Mouse (Mus musculus) lung, postnatal 14 days (tissue): Measurements from ENCODE around the gene Psme1.

Source experiments
- DNase-seq: peaks from one replicate; pipeline ENCODE4 v3.0.0; 2021

The Psme1 gene

DNA sequence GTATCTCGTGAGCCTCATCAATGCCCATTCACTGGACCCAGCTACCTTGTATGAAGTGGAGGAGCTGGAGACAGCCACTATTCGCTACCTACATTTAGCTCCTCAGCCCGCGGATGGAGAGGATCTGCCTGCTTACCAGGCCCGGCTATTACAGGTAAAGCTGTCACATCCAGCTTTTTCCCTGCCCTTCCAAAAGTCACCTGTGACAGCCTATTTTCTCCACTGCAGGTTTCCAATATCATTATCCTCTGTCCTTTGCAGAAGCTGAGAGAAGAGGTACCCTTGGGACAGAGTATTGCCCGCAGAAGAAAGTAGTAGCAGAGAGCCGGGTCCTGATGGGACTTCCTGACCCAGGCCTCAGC lies 25.3 kb downstream of the Psme1 start, which contains the start of gene Irf9:
Gene Irf9 (plus strand): TSS at position 301 of the 362 bp plus-strand sequence.
- no peak for DNase-seq

DNA sequence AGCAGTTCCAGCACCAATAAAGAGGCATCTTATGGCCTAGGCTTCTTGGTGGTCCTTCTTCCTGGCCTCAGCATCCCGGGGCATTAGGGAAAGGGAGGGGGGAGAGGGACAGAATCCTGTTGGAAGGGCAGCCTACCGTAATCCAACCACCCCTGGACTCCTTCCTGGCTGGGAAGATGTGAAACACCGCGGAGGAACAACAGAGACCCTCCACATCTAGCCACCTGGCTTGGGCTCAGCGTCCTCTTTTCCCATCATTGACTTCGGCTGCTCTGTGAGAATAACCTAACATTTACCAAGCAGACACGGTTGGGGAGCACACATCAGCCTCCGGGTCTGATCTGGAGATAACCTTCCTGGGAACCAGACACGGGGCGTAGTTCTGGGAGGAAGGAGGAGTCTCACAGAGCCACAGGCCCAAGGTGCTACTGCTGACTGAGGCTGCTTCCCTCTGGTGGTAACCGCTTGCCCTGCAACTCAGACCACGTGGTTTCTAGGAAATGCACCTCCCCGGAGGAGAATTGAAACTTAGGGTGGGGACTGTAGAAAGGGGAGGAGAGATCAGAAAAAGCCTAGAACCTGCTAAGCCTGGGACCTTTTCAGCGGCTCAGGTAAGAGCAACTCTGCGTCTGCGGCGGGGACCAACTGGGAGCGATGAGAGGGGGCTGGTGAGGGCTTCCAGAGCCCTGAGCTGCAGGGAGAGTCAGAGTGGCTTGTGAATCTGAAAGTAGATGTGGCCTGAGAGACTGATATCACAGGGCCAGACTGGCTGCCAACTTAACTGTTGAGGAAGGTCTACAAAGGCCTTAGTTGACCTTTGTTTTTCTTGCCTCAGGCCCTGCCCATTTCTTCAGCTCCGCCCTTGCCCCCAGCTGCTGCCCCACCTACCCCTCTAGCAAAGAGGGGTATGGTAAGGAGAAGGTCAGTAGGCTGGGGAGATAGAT lies 26.0 kb downstream of the Psme1 start:
- DNase-seq: peak; percentile 94

DNA sequence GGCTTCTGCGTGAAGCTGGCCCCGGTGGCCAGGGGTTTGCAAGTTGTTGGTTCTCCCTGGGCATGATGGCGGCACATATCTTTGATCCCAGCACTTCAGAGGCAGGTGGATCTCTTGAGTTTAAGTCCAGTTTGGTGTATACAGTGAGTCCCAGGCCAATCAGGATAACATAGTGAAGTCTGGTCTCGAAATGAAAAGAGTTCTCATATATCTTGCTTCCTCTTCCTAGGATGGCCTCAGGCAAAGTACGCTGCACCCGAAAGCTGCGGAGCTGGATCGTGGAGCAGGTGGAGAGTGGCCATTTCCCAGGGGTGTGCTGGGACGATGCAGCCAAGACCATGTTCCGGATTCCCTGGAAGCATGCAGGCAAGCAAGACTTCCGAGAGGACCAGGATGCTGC lies 26.9 kb downstream of the Psme1 start:
- no peak for DNase-seq

DNA sequence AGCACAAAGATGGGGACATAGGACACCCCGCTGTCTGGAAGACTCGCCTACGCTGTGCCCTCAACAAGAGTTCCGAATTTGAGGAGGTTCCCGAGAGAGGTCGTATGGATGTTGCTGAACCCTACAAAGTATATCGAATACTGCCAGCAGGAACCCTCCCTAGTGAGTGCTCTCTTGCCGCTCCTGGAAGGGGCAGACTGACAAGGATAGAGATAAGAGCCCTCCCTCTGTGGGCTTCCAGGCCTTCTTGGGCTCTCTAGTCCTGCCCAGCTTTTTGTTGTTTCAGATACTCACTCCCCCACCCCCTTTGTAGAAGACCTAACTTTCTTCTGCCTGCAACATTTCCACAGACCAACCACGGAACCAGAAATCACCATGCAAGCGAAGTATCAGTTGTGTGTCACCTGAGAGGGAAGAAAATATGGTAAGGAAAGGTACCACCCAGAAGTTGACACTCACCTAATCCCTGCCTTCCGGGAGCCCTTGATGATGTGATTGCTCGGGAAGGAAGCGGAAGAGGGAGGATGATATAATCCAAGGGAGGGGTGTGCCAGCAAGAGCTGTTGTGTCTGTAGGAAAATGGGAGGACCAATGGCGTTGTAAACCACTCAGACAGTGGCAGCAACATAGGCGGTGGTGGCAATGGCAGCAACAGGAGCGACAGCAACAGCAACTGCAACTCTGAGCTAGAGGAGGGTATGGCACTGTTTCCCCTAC lies 28.0 kb downstream of the Psme1 start:
- DNase-seq: no peak

DNA sequence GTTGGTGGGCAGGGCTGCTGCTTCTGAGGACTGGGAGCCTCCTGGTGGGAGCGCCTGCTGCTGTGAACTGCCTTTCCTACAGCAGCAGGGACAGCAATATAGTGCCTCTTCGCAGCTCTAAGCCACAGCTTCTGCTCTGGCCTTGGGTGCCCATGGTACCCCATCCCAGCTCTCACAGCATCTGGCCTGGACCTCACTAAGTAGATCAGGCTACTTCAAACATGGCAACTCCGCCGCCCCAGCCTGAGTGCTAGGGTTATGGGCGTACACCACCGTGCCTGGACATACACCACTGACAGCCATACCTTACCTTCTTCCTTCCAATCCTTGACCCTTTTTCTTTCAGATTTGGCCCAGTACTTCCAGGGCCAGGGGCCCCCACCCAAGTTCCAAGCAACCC lies 30.4 kb downstream of the Psme1 start:
- no peak for DNase-seq

DNA sequence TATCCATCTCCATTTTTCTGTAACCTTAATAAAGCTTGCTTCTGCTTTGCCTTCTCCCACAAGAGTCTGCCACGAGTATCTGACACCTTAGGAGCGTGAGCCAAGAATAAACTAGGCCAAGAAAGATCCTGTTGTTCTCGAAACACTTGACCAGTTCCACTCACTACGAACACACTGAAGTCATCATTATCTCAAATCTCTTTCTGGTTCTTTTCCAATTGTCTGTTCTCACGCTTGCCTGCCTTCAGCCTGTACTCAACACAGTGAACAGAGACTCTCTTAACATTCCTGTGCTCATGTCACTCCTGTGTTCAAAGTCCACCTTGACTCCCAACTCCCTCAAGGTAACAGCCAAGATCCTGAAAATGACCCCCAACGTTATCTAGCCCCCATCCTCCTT lies 35.4 kb downstream of the Psme1 start:
- DNase-seq: no peak

DNA sequence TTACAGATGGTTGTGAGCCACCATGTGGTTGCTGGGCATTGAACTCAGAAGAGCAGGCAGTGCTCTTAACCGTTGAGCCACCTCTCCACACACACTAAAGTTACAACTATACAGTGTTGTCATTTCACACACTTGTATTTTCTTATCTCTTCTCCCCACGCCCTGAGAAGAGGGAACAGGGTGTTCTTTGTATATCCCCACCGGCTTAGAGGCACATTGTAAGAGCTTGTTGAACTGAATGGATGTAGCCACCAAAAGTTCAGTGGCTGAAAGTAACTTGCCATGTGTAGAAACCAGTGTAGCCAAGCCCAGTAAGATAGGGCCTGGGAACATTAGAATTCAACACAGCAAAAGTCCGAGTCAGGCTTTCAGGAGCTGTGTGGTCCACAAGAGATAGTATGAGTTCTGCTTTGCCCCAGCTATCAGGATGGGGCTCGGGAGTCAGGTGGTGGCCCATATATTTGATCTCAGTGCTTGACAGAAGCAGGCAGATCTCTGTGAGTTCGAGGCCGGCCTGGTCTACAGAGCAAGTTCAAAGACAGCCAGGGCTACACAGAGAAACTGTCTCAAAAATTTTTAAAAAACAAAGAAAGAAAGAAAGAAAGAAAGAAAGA lies 36.7 kb downstream of the Psme1 start:
- no peak for DNase-seq

DNA sequence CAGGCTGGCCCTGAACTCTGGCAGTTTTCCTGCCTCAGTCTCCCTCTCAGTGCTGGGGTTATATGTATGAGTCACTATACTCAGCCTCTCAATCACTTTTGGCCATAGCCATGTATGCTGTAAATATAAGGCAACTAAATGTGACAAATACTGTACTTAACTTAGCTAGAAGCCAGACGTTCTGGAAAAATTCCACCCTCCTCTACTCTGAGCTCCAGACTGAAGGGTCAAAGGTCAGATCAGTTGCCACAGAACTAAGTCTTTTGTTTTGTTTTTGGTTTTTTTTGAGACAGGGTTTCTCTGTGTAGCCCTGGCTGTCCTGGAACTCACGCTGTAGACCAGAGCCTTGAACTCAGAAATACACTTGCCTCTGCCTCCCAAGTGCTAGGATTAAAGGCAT lies 38.0 kb downstream of the Psme1 start:
- DNase-seq: no peak

DNA sequence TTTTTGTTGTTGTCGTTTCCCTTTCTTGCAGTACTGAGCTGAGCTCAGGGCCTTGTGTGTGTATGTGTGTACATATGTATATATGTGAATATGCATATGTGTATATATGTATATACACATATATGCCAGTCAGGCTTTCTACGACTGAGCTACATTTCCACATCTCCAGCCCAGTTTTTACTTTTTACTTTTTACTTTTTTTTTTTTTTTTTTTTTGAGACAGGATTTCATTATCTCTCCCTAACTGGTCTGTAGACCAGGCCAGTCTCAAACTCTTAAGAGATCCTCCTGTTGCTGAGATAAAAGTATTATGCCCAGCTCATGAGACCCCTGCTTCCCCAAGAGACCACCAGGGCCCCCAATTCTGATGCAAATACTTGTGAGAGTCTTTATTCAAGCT lies 38.9 kb downstream of the Psme1 start:
- DNase-seq: no peak

DNA sequence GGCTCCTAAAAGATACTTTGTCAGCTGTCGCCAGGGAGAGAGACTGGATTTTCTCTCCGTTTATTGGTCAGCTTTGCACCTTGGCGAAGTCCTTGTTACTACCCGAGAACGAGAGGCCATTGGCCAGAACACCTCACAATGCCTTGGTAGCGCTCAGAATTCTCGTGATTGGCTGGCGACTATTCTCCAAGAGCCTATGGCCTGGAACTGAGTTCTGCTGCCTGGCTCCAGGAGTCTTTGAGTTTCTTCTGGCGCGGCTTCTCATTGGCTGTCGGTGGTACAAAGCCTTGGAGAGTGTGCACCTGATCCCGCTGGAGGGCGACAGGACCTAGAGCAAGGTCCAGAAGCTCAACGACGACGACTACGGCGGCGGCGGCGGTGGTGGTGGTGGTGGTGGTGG lies 39.9 kb downstream of the Psme1 start, which contains the start of gene Rec8:
Gene Rec8 (plus strand): TSS at position 216 of the 400 bp plus-strand sequence.
- DNase-seq: peak; percentile 35

DNA sequence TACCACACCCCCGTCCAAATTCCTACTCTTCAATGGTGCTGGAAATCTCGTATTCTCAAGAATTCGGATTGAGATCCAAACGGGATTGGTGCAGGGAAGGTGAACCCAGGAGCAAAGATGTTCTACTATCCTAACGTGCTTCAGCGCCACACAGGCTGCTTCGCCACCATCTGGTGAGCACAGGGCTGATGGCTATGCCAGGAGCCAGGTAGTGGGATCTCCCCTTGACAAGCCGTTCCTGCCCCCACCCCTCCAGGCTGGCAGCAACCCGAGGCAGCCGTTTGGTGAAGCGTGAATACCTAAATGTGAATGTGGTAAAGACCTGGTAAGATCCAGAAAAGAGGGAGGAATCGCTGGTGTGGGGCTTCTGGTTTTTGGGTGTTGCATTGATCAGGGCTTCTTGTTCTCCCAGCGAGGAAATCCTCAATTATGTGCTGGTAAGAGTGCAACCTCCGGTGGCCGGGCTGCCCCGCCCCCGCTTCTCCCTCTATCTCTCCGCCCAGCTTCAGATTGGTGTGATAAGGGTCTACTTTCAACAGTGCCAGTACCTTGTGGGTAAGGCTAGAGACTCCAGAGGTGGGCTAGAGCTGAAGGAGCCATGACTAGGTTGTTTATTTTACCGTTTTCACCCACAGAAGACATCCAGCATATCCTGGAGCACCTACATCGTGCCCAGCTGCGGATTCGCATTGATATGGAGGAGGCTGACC lies 40.7 kb downstream of the Psme1 start:
- no peak for DNase-seq

DNA sequence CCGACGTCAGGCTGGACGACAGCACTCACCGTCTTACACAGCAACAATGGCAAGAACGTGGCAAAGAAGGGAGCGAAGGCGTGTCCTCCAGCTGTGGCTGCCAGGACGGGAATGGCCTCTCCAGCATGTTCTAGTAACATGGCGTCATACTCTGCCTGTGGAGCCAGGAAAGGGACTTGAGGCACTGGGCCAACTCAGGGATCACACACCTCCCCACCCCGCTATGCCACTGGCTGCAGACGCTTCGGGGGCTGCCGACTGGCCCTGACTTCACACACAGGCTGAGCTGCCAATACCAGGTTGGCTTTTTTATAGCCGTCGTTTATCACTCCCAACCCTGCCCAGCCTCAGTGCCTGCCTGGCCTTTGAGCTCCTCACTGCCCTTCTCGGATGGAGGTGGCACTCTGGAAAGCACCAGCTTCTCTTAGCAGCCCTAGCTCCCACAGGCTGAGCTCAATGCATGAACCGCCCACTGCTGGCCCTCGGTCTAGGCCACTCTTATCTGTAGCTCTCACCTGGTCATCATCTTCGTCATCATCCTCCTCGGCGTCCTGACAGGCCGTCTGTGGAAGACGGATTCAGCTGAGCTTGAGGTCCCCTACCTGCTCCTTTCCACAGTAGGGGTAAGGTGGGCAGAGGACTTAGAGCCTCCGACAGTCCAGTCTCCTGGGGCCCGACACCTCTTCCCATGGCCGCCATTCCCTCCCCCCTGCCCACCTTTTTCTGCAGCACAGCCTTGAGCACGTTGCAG lies 50.3 kb downstream of the Psme1 start:
- no peak for DNase-seq

DNA sequence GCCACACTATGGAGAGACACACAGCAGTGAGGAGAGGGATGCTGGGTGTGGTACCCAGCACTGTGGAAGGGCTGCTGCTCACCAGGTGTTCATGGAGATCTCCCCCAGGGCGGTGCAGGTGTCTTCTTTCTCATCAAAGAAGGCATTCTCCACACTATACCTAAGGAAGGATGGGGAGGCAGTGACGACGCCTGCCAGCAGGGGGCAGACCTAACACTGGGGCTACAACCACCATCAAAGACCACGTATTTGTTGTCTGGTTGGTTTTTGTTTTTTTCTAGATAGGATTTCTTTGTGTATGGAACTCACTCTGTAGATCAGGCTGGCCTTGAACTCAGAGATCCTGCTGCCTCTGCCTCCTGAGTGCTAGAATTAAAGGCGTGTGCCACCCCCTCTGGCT lies 51.4 kb downstream of the Psme1 start:
- DNase-seq: peak; percentile 73
